Mouse (Mus musculus): ENCODE data around the gene Lrrc23. TPM values are rescaled to one million over a fixed set of nuclear protein-coding genes. Genes with fewer than 3 reads are reported as not detected.

Gene Lrrc23
- polyA plus RNA-seq, 1 experiment from 2014 or later = 3.2 TPM

- no peak overlapping the region for H3K9ac ChIP-seq (replicated peaks; ENCODE audit: low read length)
- no peak overlapping the region for H3K4me3 ChIP-seq (replicated peaks; ENCODE audit: low read depth, low read length)
- 0 out of 2 replicates have a peak overlapping the region, but pooled peaks have one; percentile 99 for H3K27ac ChIP-seq (replicated peaks; ENCODE audit: low read depth, low read length)
- H3K4me2 ChIP-seq (ENCODE audit: low read length) = peak overlapping the region; percentile 77
- peaks cover 26% of the 10 kb centered on the region for H3K36me3 ChIP-seq (ENCODE audit: control insufficient read depth, insufficient read depth, low read length)
- ATAC-seq (ENCODE audit: low FRiP score, low TSS enrichment) = no peak
- WGBS = 85% methylated on average over 10 of the region's 10 CpGs
- peaks cover 25% of the 10 kb centered on the region for H3K4me1 ChIP-seq (ENCODE audit: control insufficient read depth, insufficient read depth, low read length)
- no peak for DNase-seq
- no peaks in the 10 kb centered on the region for H3K27me3 ChIP-seq (ENCODE audit: control insufficient read depth, insufficient read depth, low read length)
- no peaks in the 10 kb centered on the region for H3K9me3 ChIP-seq (ENCODE audit: control insufficient read depth, low read length)
These were observed 40.2 kb downstream of the Lrrc23 start for GRCm38 (mm10) chr6:124739231-124739796.

- no peaks in the 10 kb centered on the region for H3K27me3 ChIP-seq (ENCODE audit: control insufficient read depth, insufficient read depth, low read length)
- peaks cover 25% of the 10 kb centered on the region for H3K4me1 ChIP-seq (ENCODE audit: control insufficient read depth, insufficient read depth, low read length)
- H3K9me3 ChIP-seq (ENCODE audit: control insufficient read depth, low read length) = no peaks in the 10 kb centered on the region
- no peak within 1 kb of the TSS for H3K4me3 ChIP-seq (replicated peaks; ENCODE audit: low read depth, low read length)
- peaks cover 18% of the 10 kb centered on the region for H3K36me3 ChIP-seq (ENCODE audit: control insufficient read depth, insufficient read depth, low read length)
- no peak for DNase-seq
- WGBS = 23% methylated on average over 15 of the region's 15 CpGs
- H3K9ac ChIP-seq (replicated peaks; ENCODE audit: low read length) = no peak within 1 kb of the TSS; the same call in 1 of the 2 replicates
- peak within 1 kb of the TSS; percentile 77; the same call in 1 of the 2 replicates for H3K4me2 ChIP-seq (ENCODE audit: low read length)
- no peak within 1 kb of the TSS for H3K27ac ChIP-seq (replicated peaks; ENCODE audit: low read depth, low read length)
- ATAC-seq (ENCODE audit: low FRiP score, low TSS enrichment) = no peak
These were observed 41.0 kb downstream of the Lrrc23 start, which contains the start of gene Ptpn6 for GRCm38 (mm10) chr6:124738511-124739023. Ptpn6 (minus strand) TSS chr6:124738714.

GRCm38 (mm10) chr6:124737040-124737439 is 42.5 kb downstream of the Lrrc23 start:
- Histone ChIP-seq H3K9ac (replicated peaks; ENCODE audit: low read length) (no peak overlapping the region), H3K27ac (replicated peaks; ENCODE audit: low read depth, low read length) (no peak overlapping the region), H3K27me3 (ENCODE audit: control insufficient read depth, insufficient read depth, low read length) (no peaks in the 10 kb centered on the region), H3K4me3 (replicated peaks; ENCODE audit: low read depth, low read length) (no peak overlapping the region), H3K4me1 (ENCODE audit: control insufficient read depth, insufficient read depth, low read length) (peaks cover 23% of the 10 kb centered on the region), H3K4me2 (ENCODE audit: low read length) (no peak overlapping the region), H3K36me3 (ENCODE audit: control insufficient read depth, insufficient read depth, low read length) (0 out of 2 replicates have a peak, but pooled peaks cover 6% of the 10 kb centered on the region), H3K9me3 (ENCODE audit: control insufficient read depth, low read length) (no peaks in the 10 kb centered on the region)
- 91% methylated on average over 11 of the region's 11 CpGs for WGBS
- DNase-seq (no peak), ATAC-seq (ENCODE audit: low FRiP score, low TSS enrichment) (no peak)

GRCm38 (mm10) chr6:124734417-124734816 is 45.1 kb downstream of the Lrrc23 start:
- no peak for DNase-seq
- Histone ChIP-seq H3K4me3 (replicated peaks; ENCODE audit: low read depth, low read length) (no peak overlapping the region), H3K4me1 (ENCODE audit: control insufficient read depth, insufficient read depth, low read length) (peaks cover 11% of the 10 kb centered on the region; the same call in 1 of the 2 replicates), H3K36me3 (ENCODE audit: control insufficient read depth, insufficient read depth, low read length) (0 out of 2 replicates have a peak, but pooled peaks cover 6% of the 10 kb centered on the region), H3K27ac (replicated peaks; ENCODE audit: low read depth, low read length) (no peak overlapping the region), H3K27me3 (ENCODE audit: control insufficient read depth, insufficient read depth, low read length) (no peaks in the 10 kb centered on the region), H3K4me2 (ENCODE audit: low read length) (no peak overlapping the region), H3K9me3 (ENCODE audit: control insufficient read depth, low read length) (no peaks in the 10 kb centered on the region), H3K9ac (replicated peaks; ENCODE audit: low read length) (no peak overlapping the region)
- 90% methylated on average over 3 of the region's 3 CpGs for WGBS
- no peak for ATAC-seq (ENCODE audit: low FRiP score, low TSS enrichment)

GRCm38 (mm10) chr6:124732476-124733370 is 46.8 kb downstream of the Lrrc23 start:
- no peaks in the 10 kb centered on the region for H3K4me1 ChIP-seq (ENCODE audit: control insufficient read depth, insufficient read depth, low read length)
- H3K27ac ChIP-seq (replicated peaks; ENCODE audit: low read depth, low read length) = no peak overlapping the region
- H3K4me2 ChIP-seq (ENCODE audit: low read length) = no peak overlapping the region
- ATAC-seq (ENCODE audit: low FRiP score, low TSS enrichment) = no peak
- DNase-seq = no peak
- H3K9ac ChIP-seq (replicated peaks; ENCODE audit: low read length) = no peak overlapping the region
- H3K27me3 ChIP-seq (ENCODE audit: control insufficient read depth, insufficient read depth, low read length) = no peaks in the 10 kb centered on the region
- no peak overlapping the region for H3K4me3 ChIP-seq (replicated peaks; ENCODE audit: low read depth, low read length)
- H3K9me3 ChIP-seq (ENCODE audit: control insufficient read depth, low read length) = no peaks in the 10 kb centered on the region
- no peaks in the 10 kb centered on the region for H3K36me3 ChIP-seq (ENCODE audit: control insufficient read depth, insufficient read depth, low read length)
- 54% methylated on average over 19 of the region's 19 CpGs for WGBS

- H3K4me1 ChIP-seq (ENCODE audit: control insufficient read depth, insufficient read depth, low read length) = no peaks in the 10 kb centered on the region
- no peak for ATAC-seq (ENCODE audit: low FRiP score, low TSS enrichment)
- WGBS = 85% methylated on average over 7 of the region's 7 CpGs
These were observed 48.5 kb downstream of the Lrrc23 start for GRCm38 (mm10) chr6:124731038-124731437.

GRCm38 (mm10) chr6:124729850-124730705 is 49.4 kb downstream of the Lrrc23 start:
- Histone ChIP-seq H3K36me3 (ENCODE audit: control insufficient read depth, insufficient read depth, low read length) (no peaks in the 10 kb centered on the region), H3K27me3 (ENCODE audit: control insufficient read depth, insufficient read depth, low read length) (no peaks in the 10 kb centered on the region), H3K4me1 (ENCODE audit: control insufficient read depth, insufficient read depth, low read length) (no peaks in the 10 kb centered on the region), H3K9me3 (ENCODE audit: control insufficient read depth, low read length) (no peaks in the 10 kb centered on the region), H3K27ac (replicated peaks; ENCODE audit: low read depth, low read length) (no peak overlapping the region), H3K4me2 (ENCODE audit: low read length) (no peak overlapping the region), H3K4me3 (replicated peaks; ENCODE audit: low read depth, low read length) (no peak overlapping the region), H3K9ac (replicated peaks; ENCODE audit: low read length) (no peak overlapping the region)
- DNase-seq = no peak
- WGBS = 87% methylated on average over 7 of the region's 8 CpGs
- ATAC-seq (ENCODE audit: low FRiP score, low TSS enrichment) = no peak

More at GRCm38 (mm10) chr6:124731038-124731437, 48.5 kb downstream of the Lrrc23 start:
- Histone ChIP-seq H3K9ac (replicated peaks; ENCODE audit: low read length) (no peak overlapping the region), H3K4me2 (ENCODE audit: low read length) (no peak overlapping the region), H3K27ac (replicated peaks; ENCODE audit: low read depth, low read length) (no peak overlapping the region), H3K27me3 (ENCODE audit: control insufficient read depth, insufficient read depth, low read length) (no peaks in the 10 kb centered on the region), H3K4me3 (replicated peaks; ENCODE audit: low read depth, low read length) (no peak overlapping the region), H3K36me3 (ENCODE audit: control insufficient read depth, insufficient read depth, low read length) (no peaks in the 10 kb centered on the region), H3K9me3 (ENCODE audit: control insufficient read depth, low read length) (no peaks in the 10 kb centered on the region)
- DNase-seq = no peak

GRCm38 (mm10) chr6:124728621-124729020 is 50.9 kb downstream of the Lrrc23 start:
- Histone ChIP-seq H3K4me3 (replicated peaks; ENCODE audit: low read depth, low read length) (no peak overlapping the region), H3K9ac (replicated peaks; ENCODE audit: low read length) (no peak overlapping the region), H3K36me3 (ENCODE audit: control insufficient read depth, insufficient read depth, low read length) (no peaks in the 10 kb centered on the region), H3K27ac (replicated peaks; ENCODE audit: low read depth, low read length) (no peak overlapping the region), H3K27me3 (ENCODE audit: control insufficient read depth, insufficient read depth, low read length) (no peaks in the 10 kb centered on the region), H3K4me2 (ENCODE audit: low read length) (no peak overlapping the region), H3K4me1 (ENCODE audit: control insufficient read depth, insufficient read depth, low read length) (no peaks in the 10 kb centered on the region), H3K9me3 (ENCODE audit: control insufficient read depth, low read length) (no peaks in the 10 kb centered on the region)
- 88% methylated on average over 10 of the region's 10 CpGs for WGBS
- ATAC-seq (ENCODE audit: low FRiP score, low TSS enrichment) = no peak
- no peak for DNase-seq

All from midbrain, embryonic 14.5 days (tissue).